In genomic region chr6:127897342-127897741, GRCm38 (mm10) we compare ENCODE assay signal across 25 mouse cellular contexts. TPM values are rescaled to one million over a fixed set of nuclear protein-coding genes. Genes with fewer than 3 reads are reported as not detected.
"Had no signal": no experiment of that assay in that cellular context is flagged by ENCODE, and none has a peak within 500 bp of the region (broad histone marks: within the 10 kb centered on the region; RNA-seq: fewer than 3 reads in every experiment).

No protein-coding gene starts in this region.

- H3K4me1 ChIP-seq: limb, embryonic 13.5 days had no signal

- H3K4me2 ChIP-seq: heart, embryonic 11.5 days; heart, embryonic 13.5 days; heart, embryonic 15.5 days; hindbrain, embryonic 13.5 days; kidney, embryonic 15.5 days; limb, embryonic 13.5 days had no signal

- ATAC-seq: forebrain, postnatal 0 days; hindbrain, postnatal 0 days; intestine, embryonic 16.5 days had no signal

- H3K36me3 ChIP-seq: heart, embryonic 15.5 days; kidney, embryonic 15.5 days had no signal

- H3K27me3 ChIP-seq: heart, embryonic 13.5 days; heart, embryonic 15.5 days; hindbrain, embryonic 13.5 days; kidney, embryonic 15.5 days; limb, embryonic 13.5 days had no signal

- H3K27ac ChIP-seq: heart, adult 2 months; heart, embryonic 13.5 days; heart, embryonic 15.5 days; hindbrain, embryonic 13.5 days; hindbrain, postnatal 0 days; kidney, embryonic 15.5 days; kidney, postnatal 0 days; limb, embryonic 13.5 days had no signal

- H3K9me3 ChIP-seq: heart, embryonic 15.5 days; hindbrain, embryonic 13.5 days; kidney, embryonic 15.5 days; limb, embryonic 13.5 days had no signal

- H3K9ac ChIP-seq: forebrain, postnatal 0 days; heart, embryonic 13.5 days; heart, embryonic 15.5 days; hindbrain, embryonic 13.5 days; kidney, embryonic 15.5 days; limb, embryonic 13.5 days had no signal

- H3K4me3 ChIP-seq: heart, adult 2 months; heart, embryonic 13.5 days; heart, embryonic 15.5 days; hindbrain, embryonic 13.5 days; kidney, embryonic 15.5 days; limb, embryonic 13.5 days had no signal

- DNase-seq: forebrain, postnatal 0 days; gastrocnemius, postnatal 14 days; gastrocnemius, postnatal 36 days; heart, adult 11 months; heart, adult 2 months; heart, postnatal 14 days; heart, postnatal 36 days; kidney, adult 11 months; kidney, adult 2 months; kidney, adult 9 months; kidney, postnatal 14 days; kidney, postnatal 36 days; layer of hippocampus, adult 9-11 months; layer of hippocampus, postnatal 36 days; left cerebral cortex, postnatal 4 days had no signal

RNA-seq across cellular contexts. Expression of gene Tspan11, which starts 10.0 kb away (rescaled TPM):
- total RNA-seq: hematopoietic stem cell, adult 5-6 weeks had no signal
